Mouse (Mus musculus) Patski (cell line): ENCODE data around the gene Hnrnpf. TPM values are rescaled to one million over a fixed set of nuclear protein-coding genes. Genes with fewer than 3 reads are reported as not detected.

ENCODE experiments used
- ATAC-seq: fragments of 100-300 bp; one replicate; pipeline ENCODE4 v1.8.0; 2021
- CTCF ChIA-PET: fragments of 350-600 bp; sonication (Branson Sonifier 250); formaldehyde crosslinking; loops from one replicate; lab custom pipeline; 2022; ENCODE audit warnings: inconsistent platforms; lab: Charles Lee
- POLR2A ChIA-PET: fragments of 350-600 bp; sonication (Branson Sonifier 250); formaldehyde crosslinking; loops from one replicate; lab custom pipeline; 2022; ENCODE audit warnings: antibody characterized with exemption, inconsistent platforms; lab: Charles Lee
- DNase-seq: peaks from one replicate; pipeline ENCODE4 v3.0.0-alpha.2; 2011; ENCODE audit warnings: low read depth, low spot score
- H3K27me3 ChIP-seq: fragments of 371-371 bp; one replicate; pipeline ENCODE4 v1.5.1; 2021
- CTCF ChIP-seq: fragments of 100-300 bp; IDR thresholded peaks from one replicate; pipeline ENCODE4 v1.5.1; 2021
- in situ Hi-C: fragments of 300-500 bp; cut with MboI; formaldehyde crosslinking; loops from 3 replicates; pipeline ENCODE4 v1.11.1; 2018; ENCODE audit warnings: low pct_unique_long_range_greater_than_20kb, mixed read lengths
- polyA plus RNA-seq: library from polyadenylated mRNA; unstranded; gene quantifications from one replicate; pipeline ENCODE4 v1.2.3, GENCODE M21; 2021

Hnrnpf gene
- polyA plus RNA-seq, 1 experiment from 2014 or later: 521 TPM

DNA sequence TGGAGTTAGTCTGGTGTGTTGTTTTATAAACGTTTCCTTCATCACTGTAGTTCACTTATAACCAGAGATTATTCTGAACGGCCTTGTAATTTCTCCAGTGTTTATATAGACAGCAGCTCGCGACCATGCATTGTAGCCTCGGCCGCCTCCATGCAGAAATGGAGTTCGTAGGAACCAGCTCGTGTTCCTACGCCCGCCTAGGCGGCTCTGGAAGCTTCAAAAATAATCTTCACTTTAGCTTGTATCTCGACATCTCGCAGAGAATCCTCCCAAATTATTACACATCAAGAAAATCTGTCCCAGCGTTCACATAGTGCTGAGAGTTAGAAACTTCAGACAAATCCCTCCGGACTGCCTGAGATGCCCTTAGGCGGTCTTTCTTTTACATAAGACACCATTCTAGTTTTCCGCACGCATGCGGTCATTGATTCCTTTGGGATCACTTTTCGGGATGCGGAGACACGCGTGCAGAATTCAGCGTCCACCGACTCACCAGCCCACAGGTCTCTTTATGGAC lies 5.9 kb downstream of the Hnrnpf start:
- in situ Hi-C loops: no loop called here
- no peak for ATAC-seq
- DNase-seq: no peak
- H3K27me3 ChIP-seq: no peaks in the 10 kb centered on the region
- ChIA-PET POLR2A (interaction anchor here (1.4 kb wide), 1 partner anchor 12 kb away, joined by 7 read pairs; no protein-coding TSS in a partner anchor), CTCF (interaction anchor here (1.2 to 3.9 kb wide), 2 partner anchors 9 to 15 kb away, joined by 4 to 14 read pairs; no protein-coding TSS in a partner anchor)
- TF ChIP-seq CTCF: no peak

DNA sequence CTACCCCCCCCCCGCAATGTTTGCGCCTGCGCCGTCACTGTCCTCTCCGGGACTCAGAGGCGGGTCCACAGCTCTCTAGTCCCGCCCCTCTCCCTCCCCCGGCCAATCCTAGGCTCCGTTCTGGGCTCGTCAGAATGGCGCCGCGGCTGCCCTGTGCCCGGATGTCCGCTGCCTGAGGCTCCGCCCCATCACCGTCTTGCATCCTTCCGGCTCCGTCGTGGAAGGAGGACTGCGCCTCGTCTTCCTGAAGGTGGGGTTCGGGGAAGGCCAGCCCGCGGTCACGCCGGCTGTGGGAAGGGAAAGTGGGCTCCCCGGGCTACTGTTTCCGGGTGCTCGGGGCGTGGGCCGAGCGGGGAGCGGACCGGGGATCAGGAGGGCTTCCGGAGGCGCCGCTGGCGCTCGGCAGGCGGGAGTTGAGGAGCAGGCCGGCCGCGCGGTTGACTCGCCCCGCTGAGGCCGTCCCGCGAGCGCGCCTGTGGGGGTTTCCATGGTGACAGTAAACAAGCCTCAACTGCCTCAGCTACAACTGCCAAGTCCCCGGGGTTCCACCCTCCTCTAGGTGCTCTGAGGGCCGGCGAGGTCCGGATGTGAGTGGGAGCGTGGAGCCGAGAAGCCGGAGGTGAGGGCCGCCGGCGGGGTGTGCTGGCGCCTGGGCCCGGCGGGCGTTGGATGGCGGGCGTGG lies 6.6 kb downstream of the Hnrnpf start:
- ChIA-PET POLR2A (interaction anchor here (1.1 to 1.4 kb wide), 2 partner anchors 11 to 26 kb away, joined by 5 to 7 read pairs; no protein-coding TSS in a partner anchor), CTCF (interaction anchor here (1.2 to 3.9 kb wide), 2 partner anchors 8 to 14 kb away, joined by 4 to 14 read pairs; no protein-coding TSS in a partner anchor)
- no peaks in the 10 kb centered on the region for H3K27me3 ChIP-seq
- peak; percentile 88 for ATAC-seq
- no peak for TF ChIP-seq CTCF
- DNase-seq: peak; percentile 91
- in situ Hi-C loops: no loop called here

DNA sequence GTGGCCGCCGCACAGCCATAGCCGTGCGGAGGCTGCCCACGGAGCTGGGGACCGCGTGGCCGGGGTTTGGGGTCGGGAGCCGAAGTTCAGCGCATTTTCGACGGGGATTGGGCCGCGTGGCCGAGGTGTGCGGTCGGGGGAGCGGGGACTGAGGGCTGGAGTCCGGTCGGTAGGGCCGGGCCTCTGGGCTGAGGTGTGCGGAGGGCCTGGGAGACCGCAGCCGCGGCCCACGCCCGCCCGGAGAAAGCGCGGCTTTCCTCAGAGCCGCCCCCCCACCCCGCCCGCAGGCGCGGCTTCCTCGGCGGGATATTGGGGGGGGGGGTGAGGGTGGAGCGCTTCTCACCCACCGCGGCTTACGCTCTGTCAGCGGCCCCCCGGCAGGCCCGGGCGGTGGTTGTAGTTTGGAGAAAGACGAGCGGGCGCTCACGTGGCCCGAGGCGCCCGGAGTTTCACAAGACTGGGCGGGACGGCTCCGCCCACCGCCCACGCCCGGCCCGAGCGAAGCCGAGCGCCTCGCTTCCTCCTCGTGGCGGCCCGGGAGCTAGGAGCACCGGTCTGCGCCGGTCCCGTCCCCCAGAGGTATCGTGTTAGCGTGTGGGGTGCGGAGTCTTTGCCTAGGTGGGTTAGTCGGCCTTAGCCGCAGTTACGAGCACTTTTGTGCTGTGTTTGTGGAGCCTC lies 7.3 kb downstream of the Hnrnpf start:
- ChIA-PET POLR2A (interaction anchor here (1.1 kb wide), 1 partner anchor 26 kb away, joined by 5 read pairs; no protein-coding TSS in a partner anchor), CTCF (interaction anchor here (3.9 kb wide), 1 partner anchor 14 kb away, joined by 14 read pairs; no protein-coding TSS in a partner anchor)
- DNase-seq (no peak), ATAC-seq (peak; percentile 72)
- in situ Hi-C loops: no loop called here
- TF ChIP-seq CTCF: no peak
- H3K27me3 ChIP-seq: no peaks in the 10 kb centered on the region

DNA sequence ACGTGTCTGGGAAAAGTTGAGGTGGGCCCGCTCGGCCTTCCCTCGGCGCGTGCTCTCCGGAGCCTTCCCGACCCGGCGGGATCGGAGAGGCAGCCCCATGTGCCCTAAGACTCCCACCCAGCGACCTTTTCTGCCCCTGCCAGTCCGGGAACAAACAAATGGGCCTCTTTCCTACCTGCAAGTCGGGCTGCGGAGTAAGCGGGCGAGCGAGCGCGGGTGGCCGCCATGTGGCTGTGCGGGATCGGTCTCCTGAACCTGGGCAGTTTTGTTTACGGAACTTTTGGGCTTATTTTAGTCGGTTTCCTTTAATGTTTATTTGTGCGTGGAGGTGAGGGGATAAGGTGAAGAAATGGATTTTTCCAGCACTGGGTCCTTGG lies 7.8 kb downstream of the Hnrnpf start:
- ATAC-seq (peak; percentile 4), DNase-seq (no peak)
- H3K27me3 ChIP-seq: no peaks in the 10 kb centered on the region
- ChIA-PET POLR2A (no interaction called here), CTCF (no interaction called here)
- in situ Hi-C loops: no loop called here
- no peak for TF ChIP-seq CTCF

DNA sequence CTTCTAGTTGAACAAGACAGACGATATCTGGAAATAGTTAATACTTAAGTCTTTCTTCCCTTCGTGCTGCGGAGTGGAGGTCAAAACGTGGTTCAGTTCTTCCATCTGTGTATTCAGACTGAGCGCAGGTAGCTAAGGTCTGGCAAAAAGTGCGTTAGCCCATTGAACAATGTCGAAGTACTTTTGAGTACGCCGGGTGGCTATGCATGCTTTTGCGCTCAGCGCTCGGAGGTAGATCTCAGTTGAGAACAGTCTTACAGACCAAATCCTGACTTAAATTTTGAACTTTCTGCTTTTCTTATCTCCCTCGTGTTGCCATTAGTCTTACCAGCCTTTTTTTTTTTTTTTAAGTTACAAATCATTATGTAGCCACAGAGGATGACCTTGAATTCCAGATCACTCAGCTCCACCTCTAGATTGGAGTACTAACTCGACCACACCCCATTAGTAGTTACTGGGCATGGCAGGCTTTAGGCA lies 8.3 kb downstream of the Hnrnpf start:
- ChIA-PET POLR2A (no interaction called here), CTCF (interaction anchor here (1.0 kb wide), 1 partner anchor 11 kb away, joined by 4 read pairs; no protein-coding TSS in a partner anchor)
- no peak for DNase-seq
- ATAC-seq: no peak
- TF ChIP-seq CTCF: no peak
- H3K27me3 ChIP-seq: no peaks in the 10 kb centered on the region
- in situ Hi-C loops: no loop called here

DNA sequence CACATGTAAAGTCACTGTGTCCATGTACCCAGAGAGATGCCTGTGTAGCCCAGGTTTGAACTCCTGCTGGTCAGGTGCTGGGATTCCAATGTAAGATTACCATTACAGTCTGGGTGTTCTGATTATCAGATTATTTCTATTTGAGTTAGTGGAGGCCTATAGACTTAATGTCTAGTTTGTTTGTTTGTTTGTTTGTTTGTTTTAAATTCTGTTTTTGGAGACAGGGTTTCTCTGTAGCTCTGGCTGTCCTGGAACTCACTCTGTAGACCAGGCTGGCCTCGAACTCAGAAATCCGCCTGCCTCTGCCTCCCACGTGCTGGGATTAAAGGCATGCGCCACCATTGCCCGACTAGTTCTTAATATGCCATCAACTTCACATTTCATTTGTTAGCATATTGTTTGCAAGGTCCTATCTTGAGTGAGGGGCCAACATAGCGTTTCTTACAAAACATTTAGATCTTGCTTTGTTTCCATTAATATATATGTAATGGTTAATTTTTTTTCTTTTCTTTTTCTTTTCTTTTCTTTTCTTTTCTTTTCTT lies 10.1 kb downstream of the Hnrnpf start:
- no peak for DNase-seq
- POLR2A ChIA-PET: no interaction called here
- no peaks in the 10 kb centered on the region for H3K27me3 ChIP-seq
- no peak for TF ChIP-seq CTCF
- in situ Hi-C loops: no loop called here
- no peak for ATAC-seq
- CTCF ChIA-PET: interaction anchor here (1.5 kb wide), 1 partner anchor 17 kb away, joined by 3 read pairs; no protein-coding TSS in a partner anchor

DNA sequence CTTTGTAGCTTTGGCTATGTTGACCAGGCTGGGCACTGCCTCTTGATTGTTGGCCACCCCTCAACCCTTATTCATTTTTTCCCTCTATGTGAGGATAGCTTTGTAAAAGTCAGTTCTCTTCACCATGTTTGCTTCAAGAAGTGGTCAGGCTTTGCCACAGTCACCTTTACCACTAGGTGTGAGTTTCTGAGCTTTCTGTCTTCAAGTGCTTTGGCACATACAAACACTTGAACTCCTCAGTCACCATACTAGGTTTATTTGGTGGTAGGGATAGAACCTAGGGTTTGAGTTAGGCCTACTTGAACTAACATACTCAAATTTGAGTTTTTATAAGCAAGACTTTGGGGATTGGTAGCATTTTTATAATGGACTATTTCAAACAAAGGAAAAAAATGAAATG lies 14.4 kb downstream of the Hnrnpf start:
- ChIA-PET POLR2A (interaction anchor here (1.3 to 1.9 kb wide), 2 partner anchors 26 to 73 kb away, joined by 3 to 4 read pairs; no protein-coding TSS in a partner anchor), CTCF (interaction anchor here (1.6 kb wide), 1 partner anchor 9 kb away, joined by 4 read pairs; no protein-coding TSS in a partner anchor)
- no peaks in the 10 kb centered on the region for H3K27me3 ChIP-seq
- in situ Hi-C loops: no loop called here
- TF ChIP-seq CTCF: no peak
- ATAC-seq (no peak), DNase-seq (no peak)

DNA sequence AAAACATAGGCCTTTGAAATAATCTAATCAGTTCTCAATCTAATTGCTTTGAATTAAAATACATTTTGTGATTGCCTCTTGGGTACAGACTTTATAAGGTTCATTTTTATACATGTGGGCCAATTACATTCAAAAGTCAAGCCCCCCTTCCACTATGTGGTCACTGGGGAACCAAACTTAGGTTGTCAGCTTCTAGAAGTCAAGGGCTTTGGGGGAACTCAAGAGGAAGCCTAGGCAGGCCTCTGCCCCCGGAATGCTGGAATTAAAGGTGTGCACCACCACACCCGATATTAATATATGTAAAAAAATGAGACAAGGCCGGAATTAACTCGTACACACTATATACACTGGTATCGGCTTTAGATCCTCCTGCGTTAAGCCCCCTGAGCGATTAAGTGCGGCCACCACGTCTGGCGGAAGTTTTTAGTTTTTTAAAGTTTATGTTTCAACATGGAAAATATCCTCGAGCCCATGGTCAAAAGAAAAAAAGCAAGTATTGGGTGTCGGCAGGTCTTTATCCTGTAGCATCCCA lies 16.1 kb downstream of the Hnrnpf start:
- ChIA-PET CTCF (no interaction called here), POLR2A (interaction anchor here (1.0 to 1.9 kb wide), 2 partner anchors 28 to 38 kb away, joined by 4 read pairs; no protein-coding TSS in a partner anchor)
- no peak for TF ChIP-seq CTCF
- H3K27me3 ChIP-seq: no peaks in the 10 kb centered on the region
- in situ Hi-C loops: loop anchor here (5.0 kb wide), 1 partner anchor 34 kb away; no protein-coding TSS in a partner anchor
- no peak for DNase-seq
- ATAC-seq: no peak

DNA sequence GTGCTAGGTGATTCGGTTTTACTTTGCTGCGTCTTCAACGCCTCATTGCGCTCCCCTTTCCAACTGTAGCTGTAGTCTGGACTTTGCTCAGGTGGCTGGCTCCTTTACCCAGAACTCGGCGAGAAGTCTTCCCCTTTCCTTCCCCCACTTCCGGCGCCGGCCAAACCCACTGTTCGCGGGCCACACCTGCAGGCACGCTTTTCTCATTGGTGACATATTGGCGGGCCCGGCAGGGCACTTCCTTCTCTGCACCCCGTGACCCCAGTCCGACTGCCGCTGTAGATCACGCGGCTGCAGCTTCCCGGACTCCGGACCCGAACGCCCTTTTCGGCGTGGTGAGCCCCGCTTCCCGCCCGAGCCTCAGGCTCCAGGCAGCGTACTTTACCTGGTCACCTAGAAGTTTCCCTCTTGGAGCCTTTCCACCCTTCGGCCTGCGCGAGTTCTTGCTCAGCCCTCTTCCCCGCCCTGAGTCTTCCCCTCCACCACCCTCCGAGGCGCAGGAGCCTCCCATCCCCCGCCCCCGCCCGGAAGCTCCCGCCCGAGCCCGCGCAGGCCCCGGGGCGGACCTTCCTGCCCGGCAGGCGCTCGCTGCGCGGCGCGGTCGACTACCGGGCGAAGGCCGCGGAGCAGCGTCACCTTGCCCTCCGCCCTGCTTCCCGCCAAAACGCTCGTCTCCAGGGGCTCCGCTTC lies 16.8 kb downstream of the Hnrnpf start:
- no peaks in the 10 kb centered on the region for H3K27me3 ChIP-seq
- no peak for DNase-seq
- in situ Hi-C loops: loop anchor here (5.0 kb wide), 1 partner anchor 35 kb away; no protein-coding TSS in a partner anchor
- POLR2A ChIA-PET: interaction anchor here (1.0 kb wide), 1 partner anchor 38 kb away, joined by 4 read pairs; no protein-coding TSS in a partner anchor
- peak; percentile 86 for ATAC-seq
- CTCF ChIA-PET: no interaction called here
- no peak for TF ChIP-seq CTCF
